In genomic region chr4:71875651-71876050, GRCm38 (mm10) we compare ENCODE assay signal across 24 mouse cellular contexts.
A peak's percentile ranks its signal among the peaks of the same experiment; 100 is the strongest.
DNase-seq lines count a peak whose midpoint lies in the region; ATAC-seq lines count a peak whose summit lies in the region.
"Had no signal": no experiment of that assay in that cellular context is flagged by ENCODE, and none has a peak within 500 bp of the region (broad histone marks: within the 10 kb centered on the region; RNA-seq: fewer than 3 reads in every experiment).

No protein-coding gene starts in this region.

- H3K36me3 ChIP-seq in forebrain, embryonic 13.5 days (ENCODE audit: poor library complexity, severe bottlenecking), result no peaks in the 10 kb centered on the region
- H3K36me3 ChIP-seq: embryonic facial prominence, embryonic 15.5 days; heart, embryonic 15.5 days; limb, embryonic 10.5 days; midbrain, embryonic 13.5 days; neural tube, embryonic 13.5 days had no signal

- no peaks in the 10 kb centered on the region for H3K4me1 ChIP-seq in forebrain, embryonic 13.5 days
- H3K4me1 ChIP-seq: embryonic facial prominence, embryonic 15.5 days; heart, embryonic 15.5 days; limb, embryonic 10.5 days; midbrain, embryonic 13.5 days; neural tube, embryonic 13.5 days had no signal

- no peaks in the 10 kb centered on the region for H3K9me3 ChIP-seq in forebrain, embryonic 13.5 days (replicated peaks)
- H3K9me3 ChIP-seq: embryonic facial prominence, embryonic 15.5 days; heart, embryonic 15.5 days; limb, embryonic 10.5 days; midbrain, embryonic 13.5 days; neural tube, embryonic 13.5 days had no signal

- 93% methylated on average over 4 of the region's 4 CpGs for WGBS in forebrain, embryonic 13.5 days

- H3K4me3 ChIP-seq in forebrain, embryonic 13.5 days, result no peak overlapping the region
- H3K4me3 ChIP-seq: embryonic facial prominence, embryonic 15.5 days; heart, embryonic 15.5 days; limb, embryonic 10.5 days; midbrain, embryonic 13.5 days; neural tube, embryonic 13.5 days had no signal

- no peak for ATAC-seq in forebrain, embryonic 13.5 days
- ATAC-seq: hindbrain, embryonic 16.5 days; intestine, embryonic 16.5 days; midbrain, embryonic 13.5 days had no signal

- no peak overlapping the region for H3K27ac ChIP-seq in forebrain, embryonic 13.5 days
- H3K27ac ChIP-seq: embryonic facial prominence, embryonic 15.5 days; heart, embryonic 15.5 days; limb, embryonic 10.5 days; midbrain, embryonic 13.5 days; neural tube, embryonic 13.5 days; stomach, postnatal 0 days had no signal

- no peak overlapping the region for H3K4me2 ChIP-seq in forebrain, embryonic 13.5 days
- H3K4me2 ChIP-seq: embryonic facial prominence, embryonic 15.5 days; heart, embryonic 15.5 days; midbrain, embryonic 13.5 days; neural tube, embryonic 13.5 days had no signal

- no peak overlapping the region for H3K9ac ChIP-seq in forebrain, embryonic 13.5 days
- H3K9ac ChIP-seq: embryonic facial prominence, embryonic 15.5 days; heart, embryonic 15.5 days; midbrain, embryonic 13.5 days; neural tube, embryonic 13.5 days had no signal

- H3K27me3 ChIP-seq in forebrain, embryonic 13.5 days, result no peaks in the 10 kb centered on the region
- H3K27me3 ChIP-seq: embryonic facial prominence, embryonic 15.5 days; heart, embryonic 15.5 days; midbrain, embryonic 13.5 days; neural tube, embryonic 13.5 days had no signal

- peak; percentile 14 to 58 for DNase-seq in frontal cortex, adult 2 months (ENCODE audit: extremely low spot score in 1 of 2, low spot score in 1 of 2)
- DNase-seq in frontal cortex, postnatal 10 days (ENCODE audit: low spot score in 2 of 2), result no peak
- peak; percentile 35 to 50 for DNase-seq in right cerebral cortex, adult 2 months (ENCODE audit: low spot score in 2 of 2)
- no peak for DNase-seq in right cerebral cortex, postnatal 14 days
- DNase-seq in left cerebral cortex, adult 9 months (ENCODE audit: low spot score in 2 of 2), result peak; percentile 25 to 47
- DNase-seq in urinary bladder, postnatal 10 days (ENCODE audit: low spot score), result no peak
- DNase-seq: adrenal gland, postnatal 36 days; cerebellum, adult 18-20 months; cerebellum, postnatal 25 days; gastrocnemius, postnatal 36 days; heart, postnatal 4 days; kidney, postnatal 10 days; lung, adult 18-20 months; lung, postnatal 14 days; thymus, postnatal 14 days had no signal

Comparison
In these comparisons a context has a peak if more than half of its experiments do, and no peak if none do; other contexts are left out.
1. DNase-seq: peak in frontal cortex, adult 2 months (2 of 2), right cerebral cortex, adult 2 months (2 of 2) and left cerebral cortex, adult 9 months (2 of 2); none in frontal cortex, postnatal 10 days (0 of 2), right cerebral cortex, postnatal 14 days (single experiment) and urinary bladder, postnatal 10 days (single experiment).